Mouse (Mus musculus) hindbrain, embryonic 16.5 days (tissue): Measurements from ENCODE around the gene Anapc7. TPM values are rescaled to one million over a fixed set of nuclear protein-coding genes. Genes with fewer than 3 reads are reported as not detected.
"Not testable (repeated sequence)": the region's sequence is repeated elsewhere in the genome, so short reads cannot be mapped to it uniquely, and the experiment has no call there.

Experiments used
- ATAC-seq: fragments of 200-750 bp; cut with Nextera tagmentation; 2 replicates; pipeline ENCODE4 v1.8.0; 2017; ENCODE audit warnings: moderate TSS enrichment, moderate library complexity
- H3K27ac ChIP-seq: fragments of 300-500 bp; sonication (generic); 2 replicates; pipeline ENCODE4 v1.5.1; 2014; ENCODE audit warnings: low read depth, mild to moderate bottlenecking, control low read depth, low read length, moderate library complexity
- H3K27me3 ChIP-seq: fragments of 300-500 bp; sonication (generic); replicated peaks from 2 replicates; pipeline ENCODE4 v1.6.1; 2014; ENCODE audit warnings: low read length; ENCODE audit not compliant: control insufficient read depth, insufficient read depth
- H3K36me3 ChIP-seq: fragments of 300-500 bp; sonication (generic); 2 replicates; pipeline ENCODE4 v1.6.1; 2014; ENCODE audit warnings: mild to moderate bottlenecking, low read length, moderate library complexity, mixed read lengths; ENCODE audit not compliant: control insufficient read depth, insufficient read depth
- H3K4me1 ChIP-seq: fragments of 300-500 bp; sonication (generic); 2 replicates; pipeline ENCODE4 v1.6.1; 2014; ENCODE audit warnings: low read depth, low read length; ENCODE audit not compliant: control insufficient read depth, insufficient read depth
- H3K4me2 ChIP-seq: fragments of 300-500 bp; sonication (generic); 2 replicates; pipeline ENCODE4 v1.6.1; 2014; ENCODE audit warnings: mild to moderate bottlenecking, low read length, control low read depth, moderate library complexity
- H3K4me3 ChIP-seq: fragments of 300-500 bp; sonication (generic); 2 replicates; pipeline ENCODE4 v1.5.1; 2014; ENCODE audit warnings: mild to moderate bottlenecking, low read length, control low read depth, moderate library complexity
- H3K9ac ChIP-seq: fragments of 300-500 bp; sonication (generic); 2 replicates; pipeline ENCODE4 v1.6.1; 2014; ENCODE audit warnings: low read depth, mild to moderate bottlenecking, control low read depth, low read length, moderate library complexity
- H3K9me3 ChIP-seq: fragments of 300-500 bp; sonication (generic); 2 replicates; pipeline ENCODE4 v1.6.1; 2014; ENCODE audit warnings: mild to moderate bottlenecking, low read length, moderate library complexity; ENCODE audit not compliant: control insufficient read depth
- WGBS: fragments of 180-500 bp; shearing (Covaris S2); extraction: QIAGEN DNeasy Blood & Tissue Kit; methylation state at CpG from one replicate; pipeline ENCODE4 v1.1.7; 2014; 5-methylcytosine and 5-hydroxymethylcytosine counted together
- polyA plus RNA-seq: library from polyadenylated mRNA; unstranded; fragments of >200 nt; fragmentation: Nextera tagmentation; extraction: Ambion mirVana; gene quantifications from 2 replicates; pipeline ENCODE4 v1.2.1, GENCODE M21; 2015

The Anapc7 gene
- polyA plus RNA-seq, 1 experiment from 2014 or later, result 47.3 TPM

- H3K4me2 ChIP-seq, result no peak overlapping the region
- no peak overlapping the region for H3K27ac ChIP-seq
- no peaks in the 10 kb centered on the region for H3K4me1 ChIP-seq
- peaks cover 43% of the 10 kb centered on the region for H3K36me3 ChIP-seq
- WGBS, result 76% methylated on average over 6 of the region's 6 CpGs
- H3K9ac ChIP-seq, result no peak overlapping the region
- no peaks in the 10 kb centered on the region for H3K9me3 ChIP-seq
- H3K27me3 ChIP-seq, result no peaks in the 10 kb centered on the region
- H3K4me3 ChIP-seq, result no peak overlapping the region
- ATAC-seq, result no peak
Measured at GRCm38 (mm10) chr5:122453188-122453587, 31.7 kb downstream of the Anapc7 start.

- WGBS, result 81% methylated on average over 4 of the region's 4 CpGs
Measured at GRCm38 (mm10) chr5:122454442-122454841, 32.9 kb downstream of the Anapc7 start.

GRCm38 (mm10) chr5:122454883-122455282 lies 33.4 kb downstream of the Anapc7 start:
- Histone ChIP-seq H3K27ac (peak overlapping the region; percentile 32; the same call in 1 of the 2 replicates), H3K27me3 (no peaks in the 10 kb centered on the region), H3K4me3 (no peak overlapping the region), H3K4me2 (no peak overlapping the region), H3K9ac (no peak overlapping the region), H3K9me3 (no peaks in the 10 kb centered on the region), H3K4me1 (no peaks in the 10 kb centered on the region), H3K36me3 (peaks cover 60% of the 10 kb centered on the region)
- no peak for ATAC-seq
- WGBS, result 100% methylated on average over 3 of the region's 3 CpGs

More at GRCm38 (mm10) chr5:122454442-122454841, 32.9 kb downstream of the Anapc7 start:
- no peak for ATAC-seq
- Histone ChIP-seq H3K27me3 (no peaks in the 10 kb centered on the region), H3K4me1 (no peaks in the 10 kb centered on the region), H3K36me3 (peaks cover 56% of the 10 kb centered on the region), H3K9ac (no peak overlapping the region), H3K9me3 (no peaks in the 10 kb centered on the region), H3K4me2 (no peak overlapping the region), H3K4me3 (no peak overlapping the region), H3K27ac (peak overlapping the region; percentile 32; the same call in 1 of the 2 replicates)

- ATAC-seq, result no peak
- H3K9ac ChIP-seq, result no peak overlapping the region
- no peaks in the 10 kb centered on the region for H3K9me3 ChIP-seq
- H3K4me2 ChIP-seq, result no peak overlapping the region
- no peak overlapping the region for H3K4me3 ChIP-seq
- H3K27me3 ChIP-seq, result no peaks in the 10 kb centered on the region
- peaks cover 67% of the 10 kb centered on the region for H3K36me3 ChIP-seq
- H3K27ac ChIP-seq, result no peak overlapping the region
- no peaks in the 10 kb centered on the region for H3K4me1 ChIP-seq
- WGBS, result 91% methylated on average over 3 of the region's 3 CpGs
Measured at GRCm38 (mm10) chr5:122455584-122455983, 34.1 kb downstream of the Anapc7 start.

GRCm38 (mm10) chr5:122457054-122457453 lies 35.6 kb downstream of the Anapc7 start:
- not testable (repeated sequence) for H3K9ac ChIP-seq, H3K27ac ChIP-seq, ATAC-seq, H3K4me2 ChIP-seq, H3K27me3 ChIP-seq, H3K4me1 ChIP-seq, H3K9me3 ChIP-seq, H3K4me3 ChIP-seq
- 89% methylated on average over 9 of the region's 9 CpGs for WGBS
- peaks cover 81% of the 10 kb centered on the region for H3K36me3 ChIP-seq

- Histone ChIP-seq H3K9me3 (no peaks in the 10 kb centered on the region), H3K4me2 (no peak overlapping the region), H3K9ac (no peak overlapping the region), H3K4me3 (no peak overlapping the region), H3K27me3 (no peaks in the 10 kb centered on the region), H3K4me1 (no peaks in the 10 kb centered on the region), H3K36me3 (peaks cover 84% of the 10 kb centered on the region), H3K27ac (no peak overlapping the region)
- 89% methylated on average over 4 of the region's 4 CpGs for WGBS
- ATAC-seq, result no peak
Measured at GRCm38 (mm10) chr5:122458066-122458465, 36.6 kb downstream of the Anapc7 start.

GRCm38 (mm10) chr5:122459335-122459734 lies 37.8 kb downstream of the Anapc7 start:
- WGBS, result 97% methylated on average over 5 of the region's 5 CpGs

GRCm38 (mm10) chr5:122460656-122461055 lies 39.2 kb downstream of the Anapc7 start:
- Histone ChIP-seq H3K27me3 (no peaks in the 10 kb centered on the region), H3K4me2 (no peak overlapping the region), H3K9ac (no peak overlapping the region), H3K4me3 (no peak overlapping the region), H3K27ac (no peak overlapping the region), H3K4me1 (no peaks in the 10 kb centered on the region), H3K9me3 (no peaks in the 10 kb centered on the region), H3K36me3 (peaks cover 74% of the 10 kb centered on the region)
- 81% methylated on average over 11 of the region's 11 CpGs for WGBS
- no peak for ATAC-seq

More at GRCm38 (mm10) chr5:122459335-122459734, 37.8 kb downstream of the Anapc7 start:
- Histone ChIP-seq H3K4me2 (no peak overlapping the region), H3K4me3 (no peak overlapping the region), H3K9ac (no peak overlapping the region), H3K36me3 (peaks cover 83% of the 10 kb centered on the region), H3K4me1 (no peaks in the 10 kb centered on the region), H3K27me3 (no peaks in the 10 kb centered on the region), H3K27ac (no peak overlapping the region), H3K9me3 (no peaks in the 10 kb centered on the region)
- no peak for ATAC-seq

- Histone ChIP-seq H3K27ac (no peak overlapping the region), H3K4me3 (no peak overlapping the region), H3K4me1 (no peaks in the 10 kb centered on the region), H3K27me3 (no peaks in the 10 kb centered on the region), H3K4me2 (no peak overlapping the region), H3K9ac (no peak overlapping the region), H3K36me3 (peaks cover 77% of the 10 kb centered on the region), H3K9me3 (no peaks in the 10 kb centered on the region)
- ATAC-seq, result no peak
- WGBS, result 93% methylated on average over 9 of the region's 9 CpGs
Measured at GRCm38 (mm10) chr5:122461431-122461830, 39.9 kb downstream of the Anapc7 start.

GRCm38 (mm10) chr5:122471658-122472057 lies 50.2 kb downstream of the Anapc7 start:
- 85% methylated on average over 5 of the region's 5 CpGs for WGBS
- Histone ChIP-seq H3K27ac (no peak overlapping the region), H3K9ac (no peak overlapping the region), H3K4me3 (no peak overlapping the region), H3K4me2 (no peak overlapping the region), H3K36me3 (peaks cover 56% of the 10 kb centered on the region), H3K4me1 (no peaks in the 10 kb centered on the region), H3K9me3 (no peaks in the 10 kb centered on the region), H3K27me3 (no peaks in the 10 kb centered on the region)
- ATAC-seq, result no peak
